ENCODE assay signal across 7 mouse cellular contexts in genomic region chr3:27607081-27607795, GRCm38 (mm10).
DNase-seq lines count a peak whose midpoint lies in the region; ATAC-seq lines count a peak whose summit lies in the region.

No protein-coding gene starts in this region.

- no peaks in the 10 kb centered on the region for H3K27me3 ChIP-seq in hindbrain, embryonic 11.5 days (ENCODE audit: control insufficient read depth, insufficient read depth, low read length)

- no peak overlapping the region for H3K4me2 ChIP-seq in hindbrain, embryonic 11.5 days (replicated peaks; ENCODE audit: low read depth, low read length)

- intact Hi-C loops in left cerebral cortex, postnatal 14 days (cut with DNase I), result no loop called here

- no peaks in the 10 kb centered on the region for H3K4me1 ChIP-seq in hindbrain, embryonic 11.5 days (replicated peaks; ENCODE audit: control insufficient read depth, insufficient read depth, low read length)

- DNase-seq in NIH3T3 (ENCODE audit: low read depth), result peak; percentile 77
- peak; percentile 88 for DNase-seq in adrenal gland, adult 2 months
- peak; percentile 37 to 45 for DNase-seq in frontal cortex, postnatal 14 days (ENCODE audit: low spot score in 2 of 2)
- no peak for DNase-seq in hindbrain, embryonic 11.5 days (ENCODE audit: low spot score)
- peak; percentile 50 to 51 for DNase-seq in left cerebral cortex, postnatal 14 days (ENCODE audit: low spot score in 2 of 2)
- peak; percentile 80 for DNase-seq in testis, postnatal 14 days (ENCODE audit: low spot score)

- 58% methylated on average over 9 of the region's 9 CpGs for WGBS in hindbrain, embryonic 11.5 days

- H3K9me3 ChIP-seq in hindbrain, embryonic 11.5 days (ENCODE audit: control insufficient read depth, low read length), result no peaks in the 10 kb centered on the region

- H3K36me3 ChIP-seq in hindbrain, embryonic 11.5 days (ENCODE audit: control insufficient read depth, insufficient read depth, low read length), result no peaks in the 10 kb centered on the region

- ATAC-seq in hindbrain, embryonic 11.5 days (ENCODE audit: low FRiP score), result 0 out of 2 replicates have a peak, but pooled peaks have one; percentile 49
- peak; percentile 35; the same call in 1 of the 2 replicates for ATAC-seq in megakaryocyte, adult 5-6 weeks (ENCODE audit: poor library complexity, severe bottlenecking)

- H3K4me3 ChIP-seq in hindbrain, embryonic 11.5 days (ENCODE audit: low read depth, low read length), result no peak overlapping the region

- H3K27ac ChIP-seq in hindbrain, embryonic 11.5 days (ENCODE audit: low read depth, low read length), result peak overlapping the region; percentile 18; the same call in 1 of the 2 replicates

- H3K9ac ChIP-seq in hindbrain, embryonic 11.5 days (ENCODE audit: low read depth, low read length), result no peak overlapping the region
